Mouse (Mus musculus): ENCODE data around the gene Map3k13.

- no peak for TF ChIP-seq POLR2A (IDR thresholded peaks at IDR 0.05; ENCODE audit: insufficient read depth, low read length)
- TF ChIP-seq CTCF (IDR thresholded peaks at IDR 0.05; ENCODE audit: low read depth, low read length) = no peak
Measured at GRCm38 (mm10) chr16:21862448-21862847, 68.3 kb downstream of the Map3k13 start.

Data from ES-Bruce4 (cell line).